Mouse (Mus musculus): ENCODE results near the gene Fzd10.

GRCm38 (mm10) chr5:128570848-128571247 is 29.8 kb upstream of the Fzd10 start:
- TF ChIP-seq POLR2A (IDR thresholded peaks at IDR 0.05; ENCODE audit: borderline replicate concordance, extremely low read depth, insufficient read depth, insufficient read length, poor library complexity, severe bottlenecking) (no peak), CTCF (IDR thresholded peaks at IDR 0.05; ENCODE audit: borderline replicate concordance, extremely low read depth, insufficient read depth, insufficient read length) (no peak)
